Mouse (Mus musculus): ENCODE measurements around the gene Hoxa6. TPM values are rescaled to one million over a fixed set of nuclear protein-coding genes. Genes with fewer than 3 reads are reported as not detected.
A peak's percentile ranks its signal among the peaks of the same experiment; 100 is the strongest.

Gene Hoxa6
- polyA plus RNA-seq, 1 experiment = 0.96 TPM

GRCm38 (mm10) chr6:52238976-52239375, 30.5 kb upstream of the Hoxa6 start:
- peaks cover 8% of the 10 kb centered on the region for H3K36me3 ChIP-seq (ENCODE audit: control insufficient read depth, insufficient read depth)
- H3K79me2 ChIP-seq (ENCODE audit: control insufficient read depth, insufficient read depth) = peaks cover 100% of the 10 kb centered on the region
- TF ChIP-seq USF1 (IDR thresholded peaks at IDR 0.05; ENCODE audit: low read depth) (no peak), CTCF (IDR thresholded peaks at IDR 0.05; ENCODE audit: control insufficient read depth, insufficient read depth, insufficient read length) (no peak), MAX (IDR thresholded peaks at IDR 0.05) (no peak), MYOG (IDR thresholded peaks at IDR 0.05; ENCODE audit: control insufficient read depth, extremely low read depth, insufficient read length) (no peak), CEBPB (IDR thresholded peaks at IDR 0.05; ENCODE audit: low read depth) (no peak), MYOD1 (IDR thresholded peaks at IDR 0.05; ENCODE audit: control insufficient read depth, insufficient read length, low read depth) (no peak), FOSL1 (IDR thresholded peaks at IDR 0.05; ENCODE audit: insufficient read depth, low read length, poor library complexity, severe bottlenecking) (no peak)
- H3K79me3 ChIP-seq (ENCODE audit: low read depth) = peaks cover 81% of the 10 kb centered on the region
- H3ac ChIP-seq (ENCODE audit: control insufficient read depth, insufficient read length, low read depth) = peak overlapping the region; percentile 64
- peak overlapping the region; percentile 72 for H3K4me3 ChIP-seq (ENCODE audit: insufficient read depth, poor library complexity, severe bottlenecking)
- no peaks in the 10 kb centered on the region for H3K27me3 ChIP-seq (ENCODE audit: control insufficient read depth, insufficient read depth, insufficient read length)

- peaks cover 8% of the 10 kb centered on the region for H3K36me3 ChIP-seq (ENCODE audit: control insufficient read depth, insufficient read depth)
- H3K27me3 ChIP-seq (ENCODE audit: control insufficient read depth, insufficient read depth, insufficient read length) = no peaks in the 10 kb centered on the region
- peaks cover 81% of the 10 kb centered on the region for H3K79me3 ChIP-seq (ENCODE audit: low read depth)
- peaks cover 100% of the 10 kb centered on the region for H3K79me2 ChIP-seq (ENCODE audit: control insufficient read depth, insufficient read depth)
- H3ac ChIP-seq (ENCODE audit: control insufficient read depth, insufficient read length, low read depth) = peak overlapping the region; percentile 33
- peak overlapping the region; percentile 72 for H3K4me3 ChIP-seq (ENCODE audit: insufficient read depth, poor library complexity, severe bottlenecking)
- no peak for TF ChIP-seq CEBPB (IDR thresholded peaks at IDR 0.05; ENCODE audit: low read depth)
- TF ChIP-seq MYOD1 (IDR thresholded peaks at IDR 0.05; ENCODE audit: control insufficient read depth, insufficient read length, low read depth) = no peak
- TF ChIP-seq USF1 (IDR thresholded peaks at IDR 0.05; ENCODE audit: low read depth) = no peak
- TF ChIP-seq MAX (IDR thresholded peaks at IDR 0.05) = no peak
- TF ChIP-seq CTCF (IDR thresholded peaks at IDR 0.05; ENCODE audit: control insufficient read depth, insufficient read depth, insufficient read length) = no peak
Observed at GRCm38 (mm10) chr6:52238155-52238545, 29.6 kb upstream of the Hoxa6 start.

GRCm38 (mm10) chr6:52237346-52238154, 29.0 kb upstream of the Hoxa6 start:
- H3K79me3 ChIP-seq (ENCODE audit: low read depth) = peaks cover 82% of the 10 kb centered on the region
- H3K4me3 ChIP-seq (ENCODE audit: insufficient read depth, poor library complexity, severe bottlenecking) = peak overlapping the region; percentile 72

GRCm38 (mm10) chr6:52236806-52237205, 28.3 kb upstream of the Hoxa6 start:
- H3K79me2 ChIP-seq (ENCODE audit: control insufficient read depth, insufficient read depth) = peaks cover 100% of the 10 kb centered on the region
- H3ac ChIP-seq (ENCODE audit: control insufficient read depth, insufficient read length, low read depth) = no peak overlapping the region
- no peaks in the 10 kb centered on the region for H3K36me3 ChIP-seq (ENCODE audit: control insufficient read depth, insufficient read depth)
- peaks cover 87% of the 10 kb centered on the region for H3K79me3 ChIP-seq (ENCODE audit: low read depth)
- TF ChIP-seq MYOG (IDR thresholded peaks at IDR 0.05; ENCODE audit: control insufficient read depth, extremely low read depth, insufficient read length) (no peak), CTCF (IDR thresholded peaks at IDR 0.05; ENCODE audit: control insufficient read depth, insufficient read depth, insufficient read length) (no peak), FOSL1 (IDR thresholded peaks at IDR 0.05; ENCODE audit: insufficient read depth, low read length, poor library complexity, severe bottlenecking) (no peak), MAX (IDR thresholded peaks at IDR 0.05) (no peak), USF1 (IDR thresholded peaks at IDR 0.05; ENCODE audit: low read depth) (no peak), CEBPB (IDR thresholded peaks at IDR 0.05; ENCODE audit: low read depth) (no peak), MYOD1 (IDR thresholded peaks at IDR 0.05; ENCODE audit: control insufficient read depth, insufficient read length, low read depth) (no peak)
- no peak overlapping the region for H3K4me3 ChIP-seq (ENCODE audit: insufficient read depth, poor library complexity, severe bottlenecking)
- H3K27me3 ChIP-seq (ENCODE audit: control insufficient read depth, insufficient read depth, insufficient read length) = no peaks in the 10 kb centered on the region

More at GRCm38 (mm10) chr6:52237346-52238154, 29.0 kb upstream of the Hoxa6 start:
- Histone ChIP-seq H3ac (ENCODE audit: control insufficient read depth, insufficient read length, low read depth) (peak overlapping the region; percentile 3), H3K79me2 (ENCODE audit: control insufficient read depth, insufficient read depth) (peaks cover 100% of the 10 kb centered on the region), H3K36me3 (ENCODE audit: control insufficient read depth, insufficient read depth) (peaks cover 4% of the 10 kb centered on the region), H3K27me3 (ENCODE audit: control insufficient read depth, insufficient read depth, insufficient read length) (no peaks in the 10 kb centered on the region)
- no peak for TF ChIP-seq USF1 (IDR thresholded peaks at IDR 0.05; ENCODE audit: low read depth)
- no peak for TF ChIP-seq CEBPB (IDR thresholded peaks at IDR 0.05; ENCODE audit: low read depth)
- no peak for TF ChIP-seq MYOD1 (IDR thresholded peaks at IDR 0.05; ENCODE audit: control insufficient read depth, insufficient read length, low read depth)
- TF ChIP-seq MYOG (IDR thresholded peaks at IDR 0.05; ENCODE audit: control insufficient read depth, extremely low read depth, insufficient read length) = no peak
- no peak for TF ChIP-seq FOSL1 (IDR thresholded peaks at IDR 0.05; ENCODE audit: insufficient read depth, low read length, poor library complexity, severe bottlenecking)
- TF ChIP-seq CTCF (IDR thresholded peaks at IDR 0.05; ENCODE audit: control insufficient read depth, insufficient read depth, insufficient read length) = no peak
- TF ChIP-seq MAX (IDR thresholded peaks at IDR 0.05) = no peak

GRCm38 (mm10) chr6:52235866-52236265, 27.3 kb upstream of the Hoxa6 start:
- TF ChIP-seq MYOG (IDR thresholded peaks at IDR 0.05; ENCODE audit: control insufficient read depth, extremely low read depth, insufficient read length) (no peak), MYOD1 (IDR thresholded peaks at IDR 0.05; ENCODE audit: control insufficient read depth, insufficient read length, low read depth) (no peak), FOSL1 (IDR thresholded peaks at IDR 0.05; ENCODE audit: insufficient read depth, low read length, poor library complexity, severe bottlenecking) (no peak), USF1 (IDR thresholded peaks at IDR 0.05; ENCODE audit: low read depth) (no peak), CEBPB (IDR thresholded peaks at IDR 0.05; ENCODE audit: low read depth) (no peak), CTCF (IDR thresholded peaks at IDR 0.05; ENCODE audit: control insufficient read depth, insufficient read depth, insufficient read length) (no peak), MAX (IDR thresholded peaks at IDR 0.05) (no peak)
- Histone ChIP-seq H3K36me3 (ENCODE audit: control insufficient read depth, insufficient read depth) (no peaks in the 10 kb centered on the region), H3K27me3 (ENCODE audit: control insufficient read depth, insufficient read depth, insufficient read length) (no peaks in the 10 kb centered on the region), H3K4me3 (ENCODE audit: insufficient read depth, poor library complexity, severe bottlenecking) (no peak overlapping the region), H3ac (ENCODE audit: control insufficient read depth, insufficient read length, low read depth) (no peak overlapping the region), H3K79me3 (ENCODE audit: low read depth) (peaks cover 92% of the 10 kb centered on the region), H3K79me2 (ENCODE audit: control insufficient read depth, insufficient read depth) (peaks cover 100% of the 10 kb centered on the region)
